Mouse (Mus musculus) lung, postnatal 36 days (tissue): ENCODE data around the gene D1Ertd622e.
"Not testable (repeated sequence)": the region's sequence is repeated elsewhere in the genome, so short reads cannot be mapped to it uniquely, and the experiment has no call there.

Experiments used
- DNase-seq: peaks from one replicate; pipeline ENCODE4 v3.0.0; 2022; ENCODE audit warnings: mixed read lengths

D1Ertd622e gene

DNA sequence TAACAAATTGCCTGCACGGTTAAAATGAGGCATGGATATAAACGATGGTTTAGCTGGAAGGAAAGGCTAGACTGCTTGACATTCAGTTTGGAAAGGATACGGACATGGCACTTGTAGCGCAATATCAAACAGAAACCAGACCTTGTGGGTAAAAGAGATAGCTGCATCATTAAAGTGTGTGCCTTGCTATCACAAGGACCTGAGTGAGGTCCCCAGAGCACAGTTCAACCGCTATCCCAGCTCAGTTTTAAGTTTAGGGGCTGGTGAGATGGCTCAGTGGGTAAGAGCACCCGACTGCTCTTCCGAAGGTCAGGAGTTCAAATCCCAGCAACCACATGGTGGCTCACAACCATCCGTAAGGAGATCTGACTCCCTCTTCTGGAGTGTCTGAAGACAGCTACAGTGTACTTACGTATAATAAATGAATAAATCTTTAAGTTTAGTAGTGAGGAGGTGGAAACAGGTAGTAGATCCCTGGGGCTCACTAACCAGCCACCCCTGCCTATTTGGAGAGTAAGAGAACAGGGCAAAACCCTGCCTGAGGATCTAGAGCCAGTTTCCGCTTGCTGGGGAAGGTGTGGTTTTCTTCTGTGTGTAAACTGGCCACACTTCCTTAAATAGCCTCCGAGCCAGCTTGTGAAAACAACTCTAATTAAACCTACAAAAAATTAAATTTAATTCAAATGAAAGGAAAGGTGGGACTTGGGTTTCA is 29.2 kb downstream of the D1Ertd622e start:
- no peak for DNase-seq

DNA sequence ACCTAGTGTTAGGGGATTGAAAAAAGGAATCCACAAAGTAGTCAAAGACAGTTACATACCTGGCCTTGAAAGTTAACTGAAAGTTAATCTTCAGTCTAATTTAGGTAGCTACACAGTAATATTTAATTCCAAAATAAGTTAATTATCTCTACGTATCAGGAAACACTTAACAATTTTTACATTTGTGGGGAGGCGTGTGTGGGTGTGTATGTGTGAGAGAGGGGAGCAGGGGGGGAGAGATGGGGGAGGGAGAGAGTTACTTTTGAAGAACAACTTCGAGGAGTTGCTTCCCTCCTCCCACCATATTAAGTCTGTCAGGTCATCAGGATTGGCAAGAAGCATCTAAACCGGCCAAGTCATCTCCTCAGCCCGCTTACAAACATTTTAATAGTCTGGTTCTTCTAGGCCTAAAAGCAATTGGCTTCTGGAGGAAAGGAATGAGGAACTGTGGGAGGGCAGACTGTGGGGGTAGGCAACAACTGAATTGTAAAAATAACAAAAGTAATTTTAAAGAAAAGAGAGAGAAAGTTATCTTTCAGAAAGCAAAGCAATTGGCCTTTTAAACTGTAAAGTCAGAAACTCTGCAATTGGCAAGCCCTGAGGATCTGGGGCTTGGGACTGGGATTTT is 29.9 kb downstream of the D1Ertd622e start:
- DNase-seq: no peak

GRCm38 (mm10) chr1:97630146-97630545 is 31.7 kb downstream of the D1Ertd622e start:
- no peak for DNase-seq

DNA sequence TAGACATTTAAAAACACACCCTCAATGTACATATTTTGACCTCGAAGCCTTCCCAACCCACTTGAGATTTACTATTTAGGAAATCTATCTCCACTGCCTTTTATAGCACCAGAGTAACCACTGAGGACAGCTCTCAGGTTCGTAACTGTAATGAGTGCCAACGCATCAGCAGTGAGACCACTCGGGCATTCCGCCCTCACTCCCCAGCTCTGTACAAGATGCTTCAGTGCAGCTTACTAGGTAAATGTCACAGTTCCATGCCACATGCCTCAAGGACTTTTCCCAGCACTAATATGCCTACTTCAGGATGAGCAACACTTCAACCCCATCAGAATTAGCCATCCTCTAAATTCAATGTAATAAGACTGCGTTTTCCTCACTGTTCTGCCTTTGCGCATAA is 33.0 kb downstream of the D1Ertd622e start:
- no peak for DNase-seq

DNA sequence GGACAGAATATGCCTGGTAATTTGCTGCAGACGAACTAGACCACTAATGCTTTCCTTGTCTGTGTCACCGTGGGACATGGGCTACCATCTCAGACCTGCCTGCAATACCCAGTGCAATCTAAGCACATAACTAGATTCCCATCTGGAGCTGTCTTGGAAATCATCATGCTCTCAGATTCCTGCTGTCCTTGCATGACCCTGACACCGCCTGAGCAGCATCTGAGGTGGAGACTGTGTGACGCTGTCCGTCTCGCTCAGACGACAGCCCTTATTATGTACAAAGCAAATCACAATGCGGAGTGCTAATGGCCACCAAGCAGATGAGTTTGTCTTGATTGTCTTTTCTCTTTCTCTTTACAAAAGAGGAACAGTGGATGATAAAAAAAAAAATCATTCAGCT is 33.9 kb downstream of the D1Ertd622e start:
- DNase-seq: no peak

- DNase-seq: no peak
These were observed 36.4 kb downstream of the D1Ertd622e start for GRCm38 (mm10) chr1:97625427-97625826.

DNA sequence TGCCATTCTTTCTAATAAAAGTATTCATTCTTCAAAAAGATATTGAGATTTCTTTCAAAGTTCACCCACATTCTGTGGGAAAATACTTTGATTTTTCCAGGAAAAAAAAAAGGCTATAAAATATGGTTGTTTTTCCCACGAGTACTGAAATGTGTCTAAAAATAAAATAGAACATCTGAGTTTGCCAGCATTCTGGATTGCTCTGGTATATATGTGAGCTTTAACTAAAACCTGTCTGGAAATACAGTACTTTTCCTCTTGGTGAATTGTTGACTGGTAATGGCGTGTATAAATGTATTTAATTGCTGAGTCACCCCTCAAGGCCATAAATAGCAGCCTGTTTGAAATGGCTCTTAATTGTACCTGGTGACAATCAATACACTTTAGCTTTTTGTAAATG is 37.5 kb downstream of the D1Ertd622e start:
- DNase-seq: no peak

DNA sequence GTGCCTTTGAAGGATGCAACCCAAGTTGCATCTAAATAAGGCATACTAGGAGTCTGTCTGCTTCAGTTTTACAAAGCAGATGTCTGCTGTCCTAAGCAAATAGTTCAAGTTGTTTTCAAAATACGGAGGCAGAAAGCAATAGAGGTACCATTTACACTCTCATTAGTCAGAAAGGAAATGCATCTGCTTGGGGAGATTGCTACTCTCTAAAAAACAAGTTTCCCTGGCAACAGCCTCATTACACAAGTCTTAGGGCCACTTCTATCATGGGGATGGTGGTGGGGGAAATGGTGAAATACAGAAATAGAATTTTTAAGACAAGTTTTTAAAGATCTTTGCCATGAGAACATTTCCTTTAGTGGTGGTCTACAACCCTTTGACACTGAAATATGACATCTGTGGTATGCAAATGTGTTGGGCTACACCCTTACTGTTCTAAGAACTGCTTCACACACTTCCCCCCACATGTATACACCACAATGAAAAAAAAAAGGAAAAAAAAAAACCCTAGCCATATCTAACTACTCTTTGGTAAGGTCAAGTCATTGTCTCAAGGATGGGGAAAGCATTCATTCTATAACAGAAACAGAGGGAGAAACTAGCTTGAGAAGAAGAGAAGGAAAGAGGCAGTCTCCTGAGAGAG is 38.5 kb downstream of the D1Ertd622e start:
- no peak for DNase-seq

GRCm38 (mm10) chr1:97622574-97623208 is 39.2 kb downstream of the D1Ertd622e start:
- DNase-seq: no peak

GRCm38 (mm10) chr1:97619621-97620320 is 42.1 kb downstream of the D1Ertd622e start:
- no peak for DNase-seq

DNA sequence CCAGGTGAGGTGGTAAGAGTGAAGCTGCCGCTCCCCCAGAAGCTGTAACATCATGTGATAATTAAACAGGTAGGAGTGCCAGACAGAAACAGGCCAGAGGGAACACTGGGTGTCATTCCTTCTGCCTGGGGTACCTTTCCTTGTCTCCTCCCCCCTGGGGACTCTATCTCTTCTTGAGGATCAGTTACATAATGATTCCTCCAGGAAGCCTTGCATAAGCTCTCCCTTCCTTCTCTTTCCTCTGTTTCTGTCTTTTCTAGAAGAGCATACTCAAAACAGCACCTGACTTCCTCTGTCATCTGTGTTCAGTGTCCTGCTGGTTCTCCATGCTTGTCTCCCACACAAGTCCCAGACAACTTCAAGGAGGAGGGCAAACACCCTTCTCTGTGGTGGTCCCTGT is 46.3 kb downstream of the D1Ertd622e start:
- no peak for DNase-seq

DNA sequence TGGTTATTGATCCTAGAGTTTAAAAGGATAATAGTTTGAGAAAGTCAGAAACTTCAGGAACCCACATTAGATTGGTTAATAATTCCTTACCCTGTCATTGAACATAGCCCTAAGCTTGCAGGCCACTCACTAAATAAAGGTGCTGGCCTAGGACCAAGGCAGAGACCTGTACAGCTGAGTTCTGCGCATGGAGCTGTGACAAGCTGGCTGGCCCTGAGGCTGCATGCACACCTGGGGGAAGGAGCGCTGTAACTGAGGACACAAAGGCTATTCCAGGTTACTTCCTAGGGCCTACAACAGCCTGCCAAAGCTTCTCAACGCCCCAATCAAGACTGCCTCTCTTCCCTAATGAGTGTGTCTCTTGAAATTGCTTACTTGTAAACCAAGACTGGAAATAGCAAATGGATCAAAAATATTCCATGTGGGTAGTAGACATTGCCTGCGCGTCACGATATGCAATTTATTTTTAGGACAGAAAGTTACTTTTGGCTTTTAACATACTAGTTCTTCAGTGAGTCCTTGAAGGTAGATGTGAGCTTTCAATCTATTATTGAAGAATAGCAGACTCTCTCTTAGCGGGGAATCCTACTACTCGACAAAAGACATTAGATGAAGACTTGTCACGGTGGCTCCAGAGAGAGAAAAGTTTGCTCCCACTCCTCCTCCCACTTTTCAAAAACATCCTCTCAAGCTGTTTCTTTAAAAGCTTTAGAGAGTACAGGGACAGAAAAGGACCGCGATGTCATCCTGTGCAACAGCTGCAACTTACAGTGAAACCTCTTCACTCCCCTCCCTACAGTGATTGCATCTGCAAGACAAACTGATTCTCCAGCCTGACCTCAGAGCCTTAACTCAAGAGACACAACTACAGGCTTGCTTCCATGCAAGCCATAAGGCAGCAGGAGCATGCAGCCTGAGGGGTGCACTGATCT is 47.1 kb downstream of the D1Ertd622e start:
- no peak for DNase-seq

DNA sequence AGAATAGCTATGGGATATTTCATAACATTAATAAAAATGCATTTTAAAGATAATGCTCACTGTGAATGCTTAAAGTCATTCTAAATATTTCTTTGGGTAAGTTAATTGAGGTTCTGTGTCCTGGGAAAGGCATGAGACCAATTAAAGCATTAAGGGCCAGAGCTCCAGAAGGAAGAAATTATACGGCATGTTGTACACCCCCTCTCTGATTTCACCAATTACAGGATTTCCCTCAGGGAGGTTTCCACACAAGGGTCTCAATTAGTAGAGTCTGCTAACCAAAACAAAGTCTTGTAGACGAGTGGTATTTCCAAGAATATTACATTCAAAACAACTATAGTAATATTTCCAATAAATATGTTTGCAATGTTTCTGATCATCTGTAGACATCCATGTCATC is 50.1 kb downstream of the D1Ertd622e start:
- no peak for DNase-seq

GRCm38 (mm10) chr1:97603361-97603760 is 58.5 kb downstream of the D1Ertd622e start:
- no peak for DNase-seq

GRCm38 (mm10) chr1:97600371-97600770 is 61.5 kb downstream of the D1Ertd622e start:
- DNase-seq: no peak

DNA sequence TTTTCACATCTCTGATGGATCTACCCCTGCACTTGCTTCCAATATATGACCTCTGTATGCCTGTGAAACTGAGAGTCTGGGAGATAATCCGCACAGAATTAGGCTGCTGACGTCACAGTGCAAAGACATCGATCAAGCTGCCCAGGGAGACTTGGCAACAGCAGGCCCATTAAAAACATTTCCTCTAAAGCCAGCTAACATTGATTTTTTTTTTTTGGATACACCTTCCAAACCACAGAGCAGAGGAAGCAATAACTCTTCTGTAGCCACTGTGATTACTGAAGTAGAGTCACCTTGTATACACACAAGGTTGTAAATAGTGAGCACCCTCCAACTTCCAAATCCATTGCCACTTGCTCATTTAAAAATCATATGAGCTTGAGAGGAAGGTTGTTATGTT is 62.8 kb downstream of the D1Ertd622e start:
- DNase-seq: no peak

DNA sequence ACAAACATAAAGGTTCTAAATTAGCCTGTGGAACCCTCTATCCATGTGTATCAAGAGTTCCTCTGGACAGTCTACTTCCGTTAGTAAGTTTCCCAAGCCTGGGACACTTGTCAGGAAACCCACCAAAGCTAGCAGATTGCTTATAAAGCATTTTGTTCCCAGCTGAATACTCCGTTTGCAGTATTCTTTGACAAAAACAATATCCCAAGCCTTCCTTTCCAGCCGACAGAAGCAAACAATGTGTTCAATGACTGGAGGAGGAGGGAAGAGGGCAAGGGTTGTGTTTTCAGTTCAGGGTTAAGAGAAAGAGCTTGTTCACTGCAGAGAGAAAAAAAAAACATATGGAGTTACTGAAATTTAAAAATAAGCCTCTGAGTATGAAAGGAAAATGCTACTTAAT is 73.3 kb downstream of the D1Ertd622e start:
- DNase-seq: no peak

GRCm38 (mm10) chr1:97585106-97585505 is 76.8 kb downstream of the D1Ertd622e start:
- no peak for DNase-seq

GRCm38 (mm10) chr1:97584171-97584570 is 77.7 kb downstream of the D1Ertd622e start:
- DNase-seq: no peak

GRCm38 (mm10) chr1:97583085-97583484 is 78.8 kb downstream of the D1Ertd622e start:
- DNase-seq: no peak

- not testable (repeated sequence) for DNase-seq
These were observed 81.2 kb downstream of the D1Ertd622e start for GRCm38 (mm10) chr1:97580680-97581079.

DNA sequence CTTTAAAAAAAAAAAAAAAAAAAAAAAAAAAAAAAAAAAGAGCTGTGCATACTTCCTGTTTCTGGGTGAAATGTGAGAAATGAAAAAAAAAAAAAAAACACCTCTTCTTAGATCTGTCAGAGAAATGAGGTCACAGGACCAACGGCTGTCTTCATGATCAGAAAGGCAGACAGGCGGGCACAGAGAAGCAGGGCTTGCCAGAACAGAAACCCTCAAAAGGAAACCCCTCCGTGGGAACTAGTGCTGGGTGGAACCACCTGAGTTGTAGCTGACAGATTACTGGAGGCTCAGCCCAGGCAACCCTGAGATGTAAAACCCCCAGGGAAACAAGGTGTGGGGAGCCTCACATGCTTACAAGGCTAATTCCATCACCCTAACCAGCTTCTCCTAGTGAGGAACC is 81.6 kb downstream of the D1Ertd622e start:
- peak; percentile 46 for DNase-seq
